Mouse (Mus musculus) liver, postnatal 0 days (tissue): ENCODE measurements around the gene Cers5.
"Not testable (repeated sequence)": the region's sequence is repeated elsewhere in the genome, so short reads cannot be mapped to it uniquely, and the experiment has no call there.

Source experiments
- CTCF ChIP-seq: sonication (generic); IDR thresholded peaks from 2 replicates; pipeline ENCODE4 v1.5.1; 2016; ENCODE audit warnings: antibody characterized with exemption, low read depth
- EP300 ChIP-seq: IDR thresholded peaks from 2 replicates; pipeline ENCODE4 v1.6.1; 2016; ENCODE audit warnings: antibody characterized with exemption, low read depth, mild to moderate bottlenecking

- TF ChIP-seq CTCF, EP300: not testable (repeated sequence)
These were observed at the start of gene Cers5 for GRCm38 (mm10) chr15:99772881-99772924.
